Mouse (Mus musculus) liver, postnatal 0 days (tissue): ENCODE measurements around the gene Cabp4.

Source experiments
- CTCF ChIP-seq: sonication (generic); IDR thresholded peaks from 2 replicates; pipeline ENCODE4 v1.5.1; 2016; ENCODE audit warnings: antibody characterized with exemption, low read depth
- EP300 ChIP-seq: IDR thresholded peaks from 2 replicates; pipeline ENCODE4 v1.6.1; 2016; ENCODE audit warnings: antibody characterized with exemption, low read depth, mild to moderate bottlenecking

GRCm38 (mm10) chr19:4087090-4087489, 56.7 kb downstream of the Cabp4 start:
- TF ChIP-seq EP300 (no peak), CTCF (no peak)
